Mouse (Mus musculus): ENCODE measurements at regions not wholly inside any gene's neighbourhood (a gene's known extent, or its start where the extent isn't known, plus 50 kb on each side); places are given as distances from the start of the nearest gene placed in this dataset.

DNA sequence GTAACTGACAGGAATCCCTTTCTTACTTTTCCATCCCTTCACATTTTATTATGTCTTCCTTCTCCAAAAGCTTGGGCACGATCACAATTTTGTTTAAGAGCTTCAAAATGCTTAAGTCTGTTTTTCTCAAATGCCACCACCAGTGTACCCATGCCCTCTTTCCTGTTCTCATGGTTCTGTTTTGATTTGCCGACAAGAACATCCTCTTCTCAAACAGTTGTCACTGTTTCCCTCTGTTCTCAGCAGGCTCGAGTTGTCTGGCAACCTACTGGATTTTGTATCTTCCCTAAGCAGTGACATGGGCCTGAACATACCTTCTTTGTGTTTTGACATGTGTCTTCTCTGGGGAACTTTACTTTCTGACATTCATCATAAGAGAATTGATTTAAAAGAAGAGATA lies 2124.1 kb upstream of the Lrrc6 start:
- no peak for ATAC-seq (ENCODE audit: low FRiP score)
- no peaks in the 10 kb centered on the region for H3K4me1 ChIP-seq
- no peaks in the 10 kb centered on the region for H3K27me3 ChIP-seq (replicated peaks)
- H3K27ac ChIP-seq (replicated peaks): no peak overlapping the region
- no peaks in the 10 kb centered on the region for H3K9me3 ChIP-seq (replicated peaks)
- no peak overlapping the region for H3K4me3 ChIP-seq (replicated peaks)
- no peaks in the 10 kb centered on the region for H3K36me3 ChIP-seq
- no peak overlapping the region for H3K4me2 ChIP-seq
- no peak overlapping the region for H3K9ac ChIP-seq (replicated peaks)
- WGBS: 74% methylated on average over 3 of the region's 3 CpGs

DNA sequence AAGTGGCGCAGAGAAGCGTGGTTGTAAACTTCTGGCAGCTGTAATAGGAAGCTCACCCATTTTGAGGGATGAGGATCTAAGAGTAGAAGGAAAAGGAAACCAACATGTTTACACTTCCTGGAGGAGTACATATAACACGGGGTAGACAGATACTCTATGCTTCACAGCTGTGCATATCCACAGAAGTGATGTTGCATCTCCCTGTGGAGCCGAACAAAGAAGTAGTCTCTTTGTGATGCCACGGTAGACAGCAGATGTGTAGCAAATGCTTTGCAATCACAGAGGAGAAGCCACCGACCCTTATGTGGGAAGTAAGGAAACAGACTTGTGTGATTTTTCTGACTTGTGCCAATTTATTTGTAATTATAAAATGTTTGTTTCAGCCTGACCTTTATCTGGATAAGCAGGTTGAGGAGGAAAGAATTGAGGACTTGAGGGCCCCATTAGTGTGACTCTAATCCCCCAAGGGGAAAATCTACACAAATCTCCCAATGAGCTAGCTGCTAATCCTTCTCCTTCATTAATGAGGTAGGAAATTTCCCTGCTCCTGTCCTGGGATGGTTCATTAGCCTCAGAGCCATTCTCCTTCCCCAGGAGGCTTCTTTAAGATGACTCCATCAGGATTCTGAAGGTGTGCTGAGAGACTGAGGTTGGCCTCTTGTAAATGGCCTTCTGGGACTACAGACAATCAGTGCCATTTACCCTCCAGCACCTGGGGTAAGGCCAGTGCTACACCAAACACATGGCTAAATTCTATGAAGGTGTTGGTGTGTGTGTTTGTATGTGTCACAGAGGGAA lies 2119.9 kb upstream of the Lrrc6 start:
- no peaks in the 10 kb centered on the region for H3K27me3 ChIP-seq (replicated peaks)
- no peak overlapping the region for H3K4me3 ChIP-seq (replicated peaks)
- H3K9me3 ChIP-seq (replicated peaks): no peaks in the 10 kb centered on the region
- no peaks in the 10 kb centered on the region for H3K4me1 ChIP-seq
- H3K9ac ChIP-seq (replicated peaks): no peak overlapping the region
- H3K36me3 ChIP-seq: no peaks in the 10 kb centered on the region
- ATAC-seq (ENCODE audit: low FRiP score): no peak
- H3K27ac ChIP-seq (replicated peaks): no peak overlapping the region
- H3K4me2 ChIP-seq: no peak overlapping the region
- 66% methylated on average over 6 of the region's 6 CpGs for WGBS

DNA sequence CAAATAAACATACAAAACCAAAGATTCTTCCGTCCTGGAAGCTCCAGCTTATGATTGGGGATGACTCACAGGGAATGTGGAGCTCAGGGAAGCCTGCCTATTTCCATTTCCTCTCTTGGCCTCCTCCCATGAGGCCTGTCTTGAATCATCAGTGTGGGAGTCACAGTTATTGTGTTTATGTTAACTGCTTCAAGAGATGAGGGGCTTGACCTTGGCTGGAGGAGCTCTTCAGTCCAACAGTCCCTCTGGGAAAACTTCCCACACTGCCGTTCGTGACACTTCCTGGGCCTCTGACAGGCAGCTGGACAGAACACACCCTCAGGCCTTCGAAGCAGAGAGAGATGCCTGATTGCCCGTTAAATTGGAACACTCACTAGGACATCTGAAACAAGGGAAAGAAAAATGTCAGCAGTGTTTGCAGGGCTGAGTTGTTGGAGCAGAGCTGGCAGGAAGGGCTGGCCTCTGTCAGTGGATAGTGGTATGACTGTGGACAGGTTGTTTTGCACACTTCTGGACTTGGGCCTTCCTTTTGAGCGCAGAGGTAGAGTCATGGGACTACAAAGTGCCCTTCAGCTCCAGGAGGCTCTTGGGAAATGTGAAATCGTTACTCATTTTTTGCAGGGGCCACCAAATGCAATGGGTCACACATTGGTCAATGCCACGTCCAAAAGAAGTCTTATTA lies 2105.5 kb upstream of the Lrrc6 start:
- H3K9me3 ChIP-seq (replicated peaks): no peaks in the 10 kb centered on the region
- no peaks in the 10 kb centered on the region for H3K27me3 ChIP-seq (replicated peaks)
- no peak overlapping the region for H3K9ac ChIP-seq (replicated peaks)
- no peak overlapping the region for H3K4me2 ChIP-seq
- ATAC-seq (ENCODE audit: low FRiP score): no peak
- H3K4me3 ChIP-seq (replicated peaks): no peak overlapping the region
- no peak overlapping the region for H3K27ac ChIP-seq (replicated peaks)
- no peaks in the 10 kb centered on the region for H3K36me3 ChIP-seq
- no peaks in the 10 kb centered on the region for H3K4me1 ChIP-seq
- WGBS: 71% methylated on average over 8 of the region's 8 CpGs

DNA sequence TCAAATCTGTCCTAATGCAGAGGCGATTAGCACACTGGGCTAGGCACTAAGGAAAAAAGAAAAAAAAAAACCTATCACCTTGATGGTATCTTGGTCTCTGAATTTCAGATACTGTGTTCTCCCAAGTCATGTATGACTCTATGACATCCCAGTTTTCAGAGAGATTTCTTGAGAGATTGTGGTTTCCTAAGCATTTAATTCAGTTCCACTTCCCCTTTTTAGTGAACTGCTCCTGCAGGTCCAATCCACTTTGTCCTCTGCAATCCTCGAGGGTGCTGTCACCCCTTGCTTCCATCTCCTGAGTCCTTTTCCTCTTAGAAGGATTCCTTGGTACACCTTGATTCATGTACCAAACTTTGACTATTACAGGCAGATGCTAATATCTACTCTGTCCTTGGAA lies 2104.8 kb upstream of the Lrrc6 start:
- Histone ChIP-seq H3K27ac (replicated peaks) (no peak overlapping the region), H3K9ac (replicated peaks) (no peak overlapping the region), H3K9me3 (replicated peaks) (no peaks in the 10 kb centered on the region), H3K4me3 (replicated peaks) (no peak overlapping the region), H3K36me3 (no peaks in the 10 kb centered on the region), H3K4me1 (no peaks in the 10 kb centered on the region), H3K27me3 (replicated peaks) (no peaks in the 10 kb centered on the region), H3K4me2 (no peak overlapping the region)
- ATAC-seq (ENCODE audit: low FRiP score): no peak
- 89% methylated on average over 2 of the region's 2 CpGs for WGBS

DNA sequence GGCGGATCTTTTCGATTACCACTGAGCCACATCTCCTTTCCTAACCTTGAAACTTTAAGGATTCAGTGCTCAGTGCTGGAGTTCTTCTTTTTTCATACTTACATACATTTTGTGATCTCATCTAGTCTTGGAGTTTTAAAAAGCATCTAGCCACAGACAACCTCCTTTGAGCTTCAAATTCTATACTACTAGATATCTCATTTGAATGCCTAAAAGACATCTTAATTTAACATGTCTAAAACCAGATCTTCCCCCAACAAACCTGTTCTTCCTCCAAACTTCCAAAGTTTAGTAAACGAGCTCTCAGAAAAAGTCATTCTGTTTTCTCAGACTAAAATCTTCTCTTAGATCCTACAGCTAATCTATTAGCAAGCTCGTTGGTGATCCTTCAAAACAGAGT lies 2081.5 kb upstream of the Lrrc6 start:
- H3K4me3 ChIP-seq (replicated peaks): no peak overlapping the region
- no peak overlapping the region for H3K4me2 ChIP-seq
- no peaks in the 10 kb centered on the region for H3K27me3 ChIP-seq (replicated peaks)
- no peak for ATAC-seq (ENCODE audit: low FRiP score)
- H3K9ac ChIP-seq (replicated peaks): no peak overlapping the region
- H3K9me3 ChIP-seq (replicated peaks): no peaks in the 10 kb centered on the region
- no peaks in the 10 kb centered on the region for H3K4me1 ChIP-seq
- WGBS: 90% methylated on average over 4 of the region's 4 CpGs
- H3K27ac ChIP-seq (replicated peaks): no peak overlapping the region
- no peaks in the 10 kb centered on the region for H3K36me3 ChIP-seq

DNA sequence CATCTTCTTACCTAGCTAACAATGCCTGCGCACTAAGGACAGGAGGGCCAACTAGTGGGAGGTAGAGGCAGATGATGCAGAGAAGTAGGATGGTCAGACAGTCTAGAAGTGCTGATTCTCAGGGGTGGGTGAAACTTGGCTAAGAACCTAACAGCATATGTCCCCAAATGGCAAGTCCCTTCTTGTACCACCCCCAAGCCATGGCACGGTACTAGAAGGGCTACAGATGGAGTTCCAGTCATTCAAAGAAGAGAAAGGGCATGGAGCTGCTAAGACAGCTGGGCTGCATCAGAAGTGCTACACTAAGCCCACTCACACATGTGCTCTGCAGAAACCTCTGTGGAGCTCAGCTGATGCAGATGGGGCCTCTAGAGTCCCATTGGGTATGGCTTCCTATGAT lies 2078.8 kb upstream of the Lrrc6 start:
- no peak for ATAC-seq (ENCODE audit: low FRiP score)
- Histone ChIP-seq H3K4me1 (no peaks in the 10 kb centered on the region), H3K9ac (replicated peaks) (no peak overlapping the region), H3K36me3 (no peaks in the 10 kb centered on the region), H3K4me3 (replicated peaks) (no peak overlapping the region), H3K27ac (replicated peaks) (no peak overlapping the region), H3K27me3 (replicated peaks) (no peaks in the 10 kb centered on the region), H3K9me3 (replicated peaks) (no peaks in the 10 kb centered on the region), H3K4me2 (no peak overlapping the region)
- WGBS: 89% methylated on average over 2 of the region's 2 CpGs

DNA sequence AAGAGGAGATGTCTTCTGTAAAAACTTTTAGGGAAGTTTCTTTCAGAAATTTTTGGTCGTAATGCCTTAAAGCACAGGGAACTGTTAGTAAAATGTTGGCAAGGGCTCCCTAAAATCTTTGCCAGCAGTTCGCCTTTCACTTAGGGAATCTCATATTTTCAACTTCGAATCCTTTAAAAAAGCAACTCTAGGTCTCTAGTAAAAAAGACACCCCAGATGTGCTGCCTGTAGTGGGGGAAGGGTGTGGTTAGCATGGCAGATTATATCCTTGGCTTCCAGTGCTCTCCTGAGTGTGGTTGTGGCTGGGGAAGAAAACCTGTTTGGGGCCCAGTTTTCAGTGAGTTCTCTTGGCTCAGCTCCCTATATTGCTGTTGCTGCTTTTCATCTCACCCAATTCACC lies 2059.9 kb upstream of the Lrrc6 start:
- Histone ChIP-seq H3K27ac (replicated peaks) (no peak overlapping the region), H3K36me3 (no peaks in the 10 kb centered on the region), H3K4me3 (replicated peaks) (no peak overlapping the region), H3K9ac (replicated peaks) (no peak overlapping the region), H3K9me3 (replicated peaks) (no peaks in the 10 kb centered on the region), H3K27me3 (replicated peaks) (no peaks in the 10 kb centered on the region), H3K4me1 (peaks cover 4% of the 10 kb centered on the region; the same call in 1 of the 2 replicates), H3K4me2 (no peak overlapping the region)
- WGBS: 89% methylated on average over 3 of the region's 3 CpGs
- no peak for ATAC-seq (ENCODE audit: low FRiP score)

DNA sequence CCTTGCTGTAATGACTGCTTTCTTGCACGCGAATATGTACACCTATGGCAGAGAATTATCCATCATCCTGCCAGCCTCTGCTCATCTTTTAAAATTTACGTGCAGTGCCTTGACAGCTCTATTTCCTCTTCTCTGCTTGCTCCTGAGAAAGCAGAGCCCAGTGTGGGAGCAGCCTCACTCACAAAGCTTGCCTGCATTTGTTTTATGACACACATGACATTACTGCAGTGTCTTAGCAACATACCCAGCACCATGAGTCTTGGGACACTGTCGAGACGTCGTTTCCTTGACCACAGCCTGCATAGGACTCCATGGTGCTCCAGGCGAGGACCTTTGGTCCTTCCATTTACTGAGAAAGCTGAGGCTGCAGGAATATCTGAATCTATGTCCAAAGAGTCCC lies 2055.4 kb upstream of the Lrrc6 start:
- ATAC-seq (ENCODE audit: low FRiP score): peak; percentile 53; the same call in 1 of the 2 replicates
- Histone ChIP-seq H3K4me1 (peaks cover 4% of the 10 kb centered on the region; the same call in 1 of the 2 replicates), H3K4me2 (no peak overlapping the region), H3K4me3 (replicated peaks) (no peak overlapping the region), H3K9ac (replicated peaks) (no peak overlapping the region), H3K27me3 (replicated peaks) (no peaks in the 10 kb centered on the region), H3K27ac (replicated peaks) (no peak overlapping the region), H3K36me3 (no peaks in the 10 kb centered on the region), H3K9me3 (replicated peaks) (no peaks in the 10 kb centered on the region)
- 57% methylated on average over 7 of the region's 7 CpGs for WGBS

DNA sequence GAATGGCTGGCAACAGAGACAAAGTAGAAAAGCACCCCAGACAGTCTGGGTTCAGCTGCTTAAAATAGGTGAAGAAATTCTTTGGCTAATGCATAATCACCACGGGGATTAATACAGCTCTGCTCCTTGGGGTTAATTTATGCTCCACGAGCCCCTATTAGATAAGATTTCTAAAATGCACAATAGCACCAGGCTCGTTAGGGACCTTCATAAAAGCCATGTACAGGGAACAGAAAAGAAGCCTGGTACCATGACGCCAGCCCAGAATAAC lies 2035.3 kb upstream of the Lrrc6 start:
- H3K27ac ChIP-seq (replicated peaks): no peak overlapping the region
- no peak overlapping the region for H3K4me3 ChIP-seq (replicated peaks)
- H3K4me1 ChIP-seq: peaks cover 7% of the 10 kb centered on the region; the same call in 1 of the 2 replicates
- H3K36me3 ChIP-seq: no peaks in the 10 kb centered on the region
- no peak overlapping the region for H3K9ac ChIP-seq (replicated peaks)
- no peak for ATAC-seq (ENCODE audit: low FRiP score)
- 40% methylated on average over 4 of the region's 4 CpGs for WGBS
- H3K9me3 ChIP-seq (replicated peaks): no peaks in the 10 kb centered on the region
- no peaks in the 10 kb centered on the region for H3K27me3 ChIP-seq (replicated peaks)
- no peak overlapping the region for H3K4me2 ChIP-seq

DNA sequence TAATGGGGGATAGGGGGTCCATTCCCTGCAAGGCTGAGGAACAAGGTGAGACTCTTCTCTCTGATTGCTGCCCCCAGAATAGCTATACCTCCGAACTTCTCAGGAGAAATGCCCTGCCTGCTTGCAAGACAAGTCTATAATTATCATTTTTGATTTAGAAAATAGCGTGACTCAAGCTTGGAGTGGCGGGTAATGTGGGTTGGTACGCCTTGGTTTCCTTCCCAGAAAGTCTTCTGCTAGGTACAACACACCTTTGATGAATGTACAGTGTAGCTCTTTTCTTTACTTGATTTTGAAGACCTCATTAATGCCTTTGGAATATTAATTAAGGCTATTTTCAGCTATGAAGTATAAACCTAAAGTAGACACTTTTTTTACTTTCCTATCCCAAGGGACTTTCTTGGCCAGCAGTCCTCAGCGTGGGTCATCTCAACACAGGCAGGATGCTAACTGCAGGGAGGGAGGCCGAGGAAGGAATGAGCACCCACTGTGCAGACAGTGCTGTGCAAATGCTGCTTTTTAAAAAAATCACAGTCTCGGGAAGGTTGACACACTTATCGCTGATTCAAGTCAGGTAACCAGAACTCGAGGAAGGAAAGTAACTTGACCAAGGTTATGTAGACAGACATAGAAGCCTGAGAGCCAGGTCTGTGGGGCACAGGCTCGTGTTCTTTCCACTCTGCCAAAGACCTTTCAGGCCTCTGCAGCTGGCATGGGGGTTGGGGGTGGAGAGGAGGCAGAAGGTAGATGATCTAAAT lies 2034.8 kb upstream of the Lrrc6 start:
- Histone ChIP-seq H3K4me1 (peaks cover 7% of the 10 kb centered on the region; the same call in 1 of the 2 replicates), H3K4me2 (no peak overlapping the region), H3K4me3 (replicated peaks) (no peak overlapping the region), H3K9me3 (replicated peaks) (no peaks in the 10 kb centered on the region), H3K27me3 (replicated peaks) (no peaks in the 10 kb centered on the region), H3K9ac (replicated peaks) (no peak overlapping the region), H3K36me3 (no peaks in the 10 kb centered on the region), H3K27ac (replicated peaks) (no peak overlapping the region)
- no peak for ATAC-seq (ENCODE audit: low FRiP score)
- 75% methylated on average over 10 of the region's 10 CpGs for WGBS

DNA sequence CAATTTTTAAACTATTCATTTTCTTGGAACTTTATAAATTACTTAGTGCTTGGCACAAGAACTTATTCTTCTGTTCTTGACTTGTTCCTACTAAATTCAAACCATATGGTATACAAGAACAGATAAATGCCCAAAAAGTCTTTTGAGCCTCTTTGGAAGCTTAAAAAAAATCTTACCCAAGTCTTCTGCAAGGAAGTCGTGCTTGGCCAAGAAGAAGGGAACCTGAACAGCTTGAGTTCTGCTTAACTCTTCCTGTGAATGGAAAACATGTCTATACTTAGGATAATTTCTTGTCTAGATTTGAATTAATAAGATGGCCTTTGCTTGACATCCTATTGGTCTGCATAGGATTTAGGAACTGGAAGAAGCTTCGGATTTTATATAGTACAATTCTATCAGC lies 2020.0 kb upstream of the Lrrc6 start:
- Histone ChIP-seq H3K9ac (replicated peaks) (no peak overlapping the region), H3K27me3 (replicated peaks) (no peaks in the 10 kb centered on the region), H3K4me3 (replicated peaks) (no peak overlapping the region), H3K4me2 (no peak overlapping the region), H3K36me3 (no peaks in the 10 kb centered on the region), H3K4me1 (no peaks in the 10 kb centered on the region), H3K27ac (replicated peaks) (no peak overlapping the region), H3K9me3 (replicated peaks) (no peaks in the 10 kb centered on the region)
- WGBS: 86% methylated on average over 2 of the region's 2 CpGs
- no peak for ATAC-seq (ENCODE audit: low FRiP score)

DNA sequence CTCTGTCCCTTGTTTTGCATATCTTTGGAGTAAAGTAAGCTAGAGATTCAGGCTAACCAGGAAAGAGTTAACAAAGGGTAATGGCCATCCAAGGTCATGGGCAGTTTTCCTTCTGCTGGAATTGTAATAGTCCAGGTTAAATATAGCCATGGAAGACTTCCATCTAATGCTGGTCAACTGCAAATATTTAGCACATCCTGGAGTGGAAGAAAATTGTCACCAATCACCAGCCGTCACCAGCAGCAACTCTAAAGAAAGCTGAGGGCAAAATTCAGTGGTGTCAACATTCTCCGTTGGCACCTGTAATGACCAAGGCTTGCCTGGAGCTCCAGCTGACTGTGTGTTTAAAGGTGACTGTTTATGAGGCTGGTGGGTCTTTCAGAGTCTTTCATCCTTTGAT lies 2011.7 kb upstream of the Lrrc6 start:
- Histone ChIP-seq H3K27me3 (replicated peaks) (no peaks in the 10 kb centered on the region), H3K9ac (replicated peaks) (no peak overlapping the region), H3K4me1 (no peaks in the 10 kb centered on the region), H3K27ac (replicated peaks) (no peak overlapping the region), H3K9me3 (replicated peaks) (no peaks in the 10 kb centered on the region), H3K4me2 (no peak overlapping the region), H3K4me3 (replicated peaks) (no peak overlapping the region), H3K36me3 (no peaks in the 10 kb centered on the region)
- WGBS: 93% methylated on average over 2 of the region's 2 CpGs
- ATAC-seq (ENCODE audit: low FRiP score): no peak

All from neural tube, embryonic 15.5 days (tissue).